Mouse (Mus musculus) spleen, postnatal 14 days (tissue): ENCODE data around the gene Dbf4.

Experiments used
- DNase-seq, 2 experiments: peaks; one replicate each; pipeline ENCODE4 v3.0.0; 2021 to 2022; ENCODE audit warnings: low spot score in 2 of 2

The Dbf4 gene

GRCm38 (mm10) chr5:8366771-8367613, 55.5 kb downstream of the Dbf4 start:
- no peak for DNase-seq

- DNase-seq, result no peak
Observed at GRCm38 (mm10) chr5:8362361-8362760, 60.2 kb downstream of the Dbf4 start.

- DNase-seq, result no peak
Observed at GRCm38 (mm10) chr5:8357677-8358076, 64.8 kb downstream of the Dbf4 start.

- DNase-seq, result no peak
Observed at GRCm38 (mm10) chr5:8356885-8357651, 65.4 kb downstream of the Dbf4 start.

- no peak for DNase-seq
Observed at GRCm38 (mm10) chr5:8356326-8356725, 66.2 kb downstream of the Dbf4 start.

- no peak for DNase-seq
Observed at GRCm38 (mm10) chr5:8349557-8349956, 73.0 kb downstream of the Dbf4 start.
